Mouse (Mus musculus) neural tube, embryonic 14.5 days (tissue): ENCODE results near the gene Prr15l. TPM values are rescaled to one million over a fixed set of nuclear protein-coding genes. Genes with fewer than 3 reads are reported as not detected.

ENCODE experiments used
- ATAC-seq: fragments of 200-750 bp; cut with Nextera tagmentation; 2 replicates; pipeline ENCODE4 v1.8.0; 2017; ENCODE audit warnings: low read depth, mild to moderate bottlenecking, moderate TSS enrichment, moderate library complexity
- H3K27ac ChIP-seq: fragments of 300-500 bp; sonication (generic); 2 replicates; pipeline ENCODE4 v1.5.1; 2014; ENCODE audit warnings: low read depth, mild to moderate bottlenecking, control low read depth, low read length, moderate library complexity, mixed read lengths
- H3K27me3 ChIP-seq: fragments of 300-500 bp; sonication (generic); 2 replicates; pipeline ENCODE4 v1.6.1; 2014; ENCODE audit warnings: low read length; ENCODE audit not compliant: control insufficient read depth, insufficient read depth
- H3K36me3 ChIP-seq: fragments of 300-500 bp; sonication (generic); 2 replicates; pipeline ENCODE4 v1.6.1; 2014; ENCODE audit warnings: low read length, mixed read lengths; ENCODE audit not compliant: control insufficient read depth, insufficient read depth
- H3K4me1 ChIP-seq: fragments of 300-500 bp; sonication (generic); 2 replicates; pipeline ENCODE4 v1.6.1; 2014; ENCODE audit warnings: low read length; ENCODE audit not compliant: control insufficient read depth, insufficient read depth
- H3K4me2 ChIP-seq: fragments of 300-500 bp; sonication (generic); 2 replicates; pipeline ENCODE4 v1.6.1; 2014; ENCODE audit warnings: mild to moderate bottlenecking, low read depth, low read length, control low read depth
- H3K4me3 ChIP-seq: fragments of 300-500 bp; sonication (generic); 2 replicates; pipeline ENCODE4 v1.5.1; 2014; ENCODE audit warnings: low read depth, low read length, control low read depth, mixed read lengths
- H3K9ac ChIP-seq: fragments of 300-500 bp; sonication (generic); replicated peaks from 2 replicates; pipeline ENCODE4 v1.6.1; 2014; ENCODE audit warnings: low read depth, mild to moderate bottlenecking, control low read depth, low read length, mixed read lengths
- H3K9me3 ChIP-seq: fragments of 300-500 bp; sonication (generic); 2 replicates; pipeline ENCODE4 v1.6.1; 2016; ENCODE audit warnings: low read length; ENCODE audit not compliant: control insufficient read depth
- WGBS: fragments of 180-500 bp; shearing (Covaris S2); extraction: QIAGEN DNeasy Blood & Tissue Kit; methylation state at CpG from one replicate; pipeline ENCODE4 v1.1.7; 2014; 5-methylcytosine and 5-hydroxymethylcytosine counted together
- polyA plus RNA-seq: library from polyadenylated mRNA; unstranded; fragments of >200 nt; fragmentation: Nextera tagmentation; extraction: Ambion mirVana; gene quantifications from 2 replicates; pipeline ENCODE4 v1.2.1, GENCODE M21; 2014

Prr15l gene
- polyA plus RNA-seq, 1 experiment from 2014 or later = 0.36 TPM

DNA sequence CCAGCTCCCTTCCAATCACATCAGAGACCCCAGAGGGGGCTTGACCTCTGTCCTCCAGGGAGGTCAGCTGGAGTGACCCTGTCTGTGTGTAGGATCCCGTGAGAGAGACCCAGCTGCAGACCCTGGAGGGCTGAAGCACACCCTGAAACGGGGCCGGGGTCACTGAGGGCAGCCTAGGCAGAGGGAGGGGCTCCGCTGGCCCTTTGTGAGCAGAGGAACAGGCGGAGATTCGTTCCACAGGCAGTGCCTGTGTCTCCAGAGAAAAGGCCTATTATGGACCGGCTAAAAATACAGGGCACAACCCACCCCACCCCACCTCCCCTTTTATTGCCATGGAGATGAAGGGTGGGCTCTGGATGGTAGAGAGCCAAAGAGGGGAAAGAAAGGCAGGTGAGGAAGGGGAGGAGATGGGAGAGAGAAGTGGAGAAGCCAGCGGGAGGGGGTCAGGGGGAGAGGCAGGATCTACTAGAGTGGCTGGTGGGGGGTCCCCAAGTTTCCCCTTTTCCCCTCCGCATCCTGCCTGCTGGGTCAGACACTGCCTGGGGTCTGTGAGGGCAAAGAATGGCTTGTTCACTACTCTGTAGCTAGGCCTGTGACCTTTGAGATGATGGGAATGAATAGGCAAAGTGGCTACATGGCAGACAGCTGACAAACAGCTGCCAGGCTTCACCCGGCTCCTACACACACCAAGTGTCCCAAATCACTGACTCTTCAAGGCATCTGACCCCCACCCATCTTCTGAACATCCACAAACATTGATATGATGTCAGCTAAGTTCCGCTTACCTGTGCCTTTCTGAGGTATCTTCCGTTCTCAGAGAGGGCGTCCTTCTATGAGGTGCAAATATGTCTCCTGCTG lies 28.2 kb upstream of the Prr15l start:
- Histone ChIP-seq H3K27ac (0 out of 2 replicates have a peak overlapping the region, but pooled peaks have one; percentile 22), H3K9ac (no peak overlapping the region), H3K9me3 (no peaks in the 10 kb centered on the region), H3K4me1 (peaks cover 43% of the 10 kb centered on the region), H3K27me3 (no peaks in the 10 kb centered on the region), H3K36me3 (no peaks in the 10 kb centered on the region), H3K4me2 (no peak overlapping the region), H3K4me3 (no peak overlapping the region)
- 27% methylated on average over 13 of the region's 13 CpGs for WGBS
- ATAC-seq = peak; percentile 56; the same call in 1 of the 2 replicates

DNA sequence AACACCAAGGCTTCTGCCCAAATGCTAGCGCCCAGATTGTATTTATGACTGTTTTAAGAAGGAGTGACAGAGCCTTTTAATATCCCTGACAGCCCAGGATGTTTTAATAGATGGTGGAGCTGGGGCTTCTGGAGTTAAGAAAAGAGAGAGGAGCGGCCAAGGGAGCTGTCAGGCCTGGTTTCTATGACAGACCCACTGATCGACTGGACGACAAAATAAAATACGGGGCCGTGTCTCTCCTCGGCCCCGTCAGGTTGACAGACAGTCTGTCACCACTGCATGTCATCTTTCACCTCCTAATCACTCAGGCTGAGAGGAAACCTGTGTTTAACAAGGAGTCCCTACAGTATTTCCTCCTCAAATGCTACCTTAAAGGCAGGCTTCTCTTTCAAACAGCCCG lies 26.6 kb upstream of the Prr15l start:
- Histone ChIP-seq H3K4me2 (no peak overlapping the region), H3K27me3 (no peaks in the 10 kb centered on the region), H3K9ac (no peak overlapping the region), H3K4me3 (no peak overlapping the region), H3K4me1 (peaks cover 47% of the 10 kb centered on the region), H3K27ac (no peak overlapping the region), H3K9me3 (no peaks in the 10 kb centered on the region), H3K36me3 (no peaks in the 10 kb centered on the region)
- ATAC-seq = no peak
- whole genome bisulfite sequencing = 31% methylated on average over 9 of the region's 9 CpGs

DNA sequence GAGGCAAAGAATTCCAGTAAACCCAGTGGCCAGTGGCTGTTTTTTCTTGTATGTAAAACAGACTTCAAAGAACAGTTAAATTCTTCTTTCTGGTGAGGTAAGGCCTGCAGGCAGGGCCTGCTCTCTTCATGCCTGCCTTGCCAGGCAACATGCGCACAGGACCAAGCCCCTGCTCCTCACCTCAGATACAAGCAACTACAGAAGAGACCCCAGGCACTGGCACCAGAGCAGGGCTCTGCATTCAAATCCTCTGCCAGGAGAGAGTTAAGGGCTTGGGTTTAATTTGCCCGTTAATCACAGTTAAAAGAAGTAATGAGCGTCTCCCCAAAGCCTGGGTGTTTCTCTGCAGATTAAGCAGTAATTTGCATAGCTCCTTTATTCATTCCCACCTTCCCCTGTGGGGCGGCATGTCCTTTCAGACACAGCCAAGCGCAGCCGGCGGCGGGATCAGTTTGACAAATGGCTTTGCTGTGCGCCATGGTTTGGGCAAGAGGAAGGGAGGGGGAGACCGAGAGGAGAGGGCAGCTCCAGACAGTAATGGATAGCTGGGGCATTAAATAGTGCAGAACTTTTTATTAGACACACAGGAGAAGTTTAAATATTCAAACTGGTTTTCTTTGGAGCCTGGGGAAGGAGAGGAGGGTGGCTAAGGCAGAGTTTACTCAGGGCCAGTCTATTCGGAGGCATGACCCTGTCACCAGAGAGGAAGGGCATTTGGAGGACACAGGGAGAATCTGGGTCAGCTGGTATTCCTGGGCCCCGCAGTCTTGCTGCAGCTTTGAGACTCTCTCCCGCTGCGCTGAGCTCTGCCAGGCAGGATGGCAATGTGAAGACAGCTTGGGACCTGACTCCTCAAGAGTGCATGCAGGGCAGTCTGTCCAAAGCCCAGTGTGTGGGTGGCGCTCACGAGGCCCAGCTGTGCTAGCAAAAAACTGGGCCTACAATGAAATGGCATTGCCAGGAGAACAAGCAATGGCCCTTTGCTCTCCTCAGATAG lies 25.0 kb upstream of the Prr15l start:
- WGBS = 6% methylated on average over 16 of the region's 16 CpGs
- ATAC-seq = peak; percentile 72
- H3K9me3 ChIP-seq = no peaks in the 10 kb centered on the region
- no peak overlapping the region; the same call in 1 of the 2 replicates for H3K9ac ChIP-seq
- H3K4me1 ChIP-seq = peaks cover 55% of the 10 kb centered on the region
- no peak overlapping the region for H3K4me2 ChIP-seq
- H3K27ac ChIP-seq = peak overlapping the region; percentile 60
- no peaks in the 10 kb centered on the region for H3K36me3 ChIP-seq
- H3K4me3 ChIP-seq = no peak overlapping the region
- H3K27me3 ChIP-seq = no peaks in the 10 kb centered on the region

GRCm38 (mm10) chr11:96906431-96907161 lies 21.3 kb upstream of the Prr15l start:
- H3K36me3 ChIP-seq = peaks cover 7% of the 10 kb centered on the region; the same call in 1 of the 2 replicates
- no peak overlapping the region for H3K4me3 ChIP-seq
- no peak overlapping the region for H3K9ac ChIP-seq
- 12% methylated on average over 15 of the region's 15 CpGs for WGBS
- H3K4me2 ChIP-seq = no peak overlapping the region
- no peak for ATAC-seq
- H3K9me3 ChIP-seq = no peaks in the 10 kb centered on the region
- peaks cover 39% of the 10 kb centered on the region for H3K4me1 ChIP-seq
- H3K27ac ChIP-seq = peak overlapping the region; percentile 52
- H3K27me3 ChIP-seq = no peaks in the 10 kb centered on the region

GRCm38 (mm10) chr11:96908594-96908993 lies 19.3 kb upstream of the Prr15l start:
- Histone ChIP-seq H3K4me1 (peaks cover 19% of the 10 kb centered on the region), H3K9me3 (no peaks in the 10 kb centered on the region), H3K9ac (no peak overlapping the region), H3K27ac (no peak overlapping the region), H3K4me3 (no peak overlapping the region), H3K4me2 (no peak overlapping the region), H3K36me3 (peaks cover 7% of the 10 kb centered on the region; the same call in 1 of the 2 replicates), H3K27me3 (no peaks in the 10 kb centered on the region)
- WGBS = 90% methylated on average over 12 of the region's 12 CpGs
- ATAC-seq = no peak

DNA sequence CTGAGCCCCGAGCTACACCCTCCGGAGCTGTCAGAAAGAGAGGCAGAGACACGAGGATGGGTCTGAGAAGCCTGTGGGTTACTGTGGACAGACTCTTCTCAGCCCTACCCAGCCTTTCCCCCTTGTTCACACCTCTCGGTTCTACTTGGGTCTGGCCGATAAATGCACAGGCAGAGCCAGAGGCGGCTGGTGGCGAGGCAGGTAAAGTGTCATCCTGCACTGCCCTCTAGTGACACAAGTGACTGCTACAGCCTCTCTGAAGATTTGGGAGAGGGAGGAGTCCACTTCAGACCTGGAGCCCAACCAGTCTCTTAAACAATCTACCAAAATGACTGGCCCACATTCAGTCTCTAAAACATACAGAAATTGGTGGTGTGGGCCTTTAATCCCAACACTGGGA lies 17.9 kb upstream of the Prr15l start:
- Histone ChIP-seq H3K4me1 (peaks cover 19% of the 10 kb centered on the region; the same call in 1 of the 2 replicates), H3K4me2 (no peak overlapping the region), H3K9ac (no peak overlapping the region), H3K36me3 (peaks cover 7% of the 10 kb centered on the region; the same call in 1 of the 2 replicates), H3K4me3 (no peak overlapping the region), H3K27me3 (no peaks in the 10 kb centered on the region), H3K9me3 (no peaks in the 10 kb centered on the region), H3K27ac (no peak overlapping the region)
- peak; percentile 59; the same call in 1 of the 2 replicates for ATAC-seq
- WGBS = 27% methylated on average over 7 of the region's 7 CpGs

GRCm38 (mm10) chr11:96912682-96913081 lies 15.2 kb upstream of the Prr15l start:
- Histone ChIP-seq H3K4me2 (no peak overlapping the region), H3K9ac (no peak overlapping the region), H3K9me3 (no peaks in the 10 kb centered on the region), H3K4me3 (no peak overlapping the region), H3K36me3 (peaks cover 7% of the 10 kb centered on the region; the same call in 1 of the 2 replicates), H3K4me1 (peaks cover 9% of the 10 kb centered on the region; the same call in 1 of the 2 replicates), H3K27me3 (no peaks in the 10 kb centered on the region), H3K27ac (no peak overlapping the region)
- 89% methylated on average over 11 of the region's 11 CpGs for WGBS
- ATAC-seq = no peak
